Mouse (Mus musculus): Measurements from ENCODE around the gene 4932438A13Rik. TPM values are rescaled to one million over a fixed set of nuclear protein-coding genes. Genes with fewer than 3 reads are reported as not detected.

4932438A13Rik gene
- total and polyA plus RNA-seq, 2 experiments from 2014 or later: 62.5 to 66.6 TPM

GRCm38 (mm10) chr3:36917832-36918231, 54.9 kb downstream of the 4932438A13Rik start:
- no peaks in the 10 kb centered on the region for H3K27me3 ChIP-seq (ENCODE audit: insufficient read depth, low read length)
- no peak overlapping the region for H3K4me2 ChIP-seq (ENCODE audit: low read depth)
- no peak for TF ChIP-seq CTCF (IDR thresholded peaks at IDR 0.05; ENCODE audit: low read depth)
- no peak overlapping the region for H3K4me3 ChIP-seq (ENCODE audit: low read depth, low read length)
- H3K27ac ChIP-seq (ENCODE audit: low read depth, low read length): no peak overlapping the region
- H3K36me3 ChIP-seq (ENCODE audit: insufficient read depth): peaks cover 13% of the 10 kb centered on the region
- 91% methylated on average over 2 of the region's 2 CpGs for WGBS
- no peak overlapping the region for H3K9ac ChIP-seq
- H3K9me3 ChIP-seq (ENCODE audit: low read length): no peaks in the 10 kb centered on the region
- no peaks in the 10 kb centered on the region for H3K4me1 ChIP-seq (ENCODE audit: insufficient read depth)
- ATAC-seq (no peak), DNase-seq (no peak)

DNA sequence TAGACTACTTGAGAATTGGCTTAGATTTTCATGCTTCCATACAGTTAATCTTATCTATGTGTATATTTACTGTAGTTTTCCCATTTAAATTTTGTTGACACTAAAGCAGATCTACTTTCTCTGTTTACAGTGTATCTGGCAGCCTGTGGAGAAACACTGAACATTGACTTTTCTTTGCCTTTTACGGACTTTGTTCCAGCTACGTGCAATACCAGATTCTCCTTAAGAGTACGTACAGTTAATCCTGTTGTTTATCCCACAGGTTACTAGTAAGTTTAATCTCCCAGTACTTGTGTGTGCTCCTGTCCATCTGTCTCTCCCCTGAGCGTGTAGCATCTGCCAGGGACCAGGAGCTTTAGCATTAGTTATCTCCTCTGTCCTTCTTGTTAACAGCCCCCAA, 55.4 kb downstream of the 4932438A13Rik start:
- Histone ChIP-seq H3K9me3 (ENCODE audit: low read length) (no peaks in the 10 kb centered on the region), H3K4me1 (ENCODE audit: insufficient read depth) (no peaks in the 10 kb centered on the region), H3K4me3 (ENCODE audit: low read depth, low read length) (no peak overlapping the region), H3K36me3 (ENCODE audit: insufficient read depth) (peaks cover 13% of the 10 kb centered on the region), H3K4me2 (ENCODE audit: low read depth) (no peak overlapping the region), H3K9ac (no peak overlapping the region), H3K27me3 (ENCODE audit: insufficient read depth, low read length) (no peaks in the 10 kb centered on the region), H3K27ac (ENCODE audit: low read depth, low read length) (no peak overlapping the region)
- ATAC-seq: no peak
- DNase-seq: no peak
- no peak for TF ChIP-seq CTCF (IDR thresholded peaks at IDR 0.05; ENCODE audit: low read depth)
- 93% methylated on average over 4 of the region's 4 CpGs for WGBS

- no peak overlapping the region for H3K4me2 ChIP-seq (ENCODE audit: low read depth)
- no peaks in the 10 kb centered on the region for H3K4me1 ChIP-seq (ENCODE audit: insufficient read depth)
- H3K9me3 ChIP-seq (ENCODE audit: low read length): no peaks in the 10 kb centered on the region
- H3K27ac ChIP-seq (ENCODE audit: low read depth, low read length): no peak overlapping the region
- DNase-seq (no peak), ATAC-seq (no peak)
- H3K4me3 ChIP-seq (ENCODE audit: low read depth, low read length): no peak overlapping the region
- no peak for TF ChIP-seq CTCF (IDR thresholded peaks at IDR 0.05; ENCODE audit: low read depth)
- H3K27me3 ChIP-seq (ENCODE audit: insufficient read depth, low read length): no peaks in the 10 kb centered on the region
- WGBS: 16% methylated on average over 5 of the region's 5 CpGs
- no peak overlapping the region for H3K9ac ChIP-seq
- H3K36me3 ChIP-seq (ENCODE audit: insufficient read depth): peaks cover 25% of the 10 kb centered on the region
These were observed 78.7 kb downstream of the 4932438A13Rik start for GRCm38 (mm10) chr3:36941572-36941971.

DNA sequence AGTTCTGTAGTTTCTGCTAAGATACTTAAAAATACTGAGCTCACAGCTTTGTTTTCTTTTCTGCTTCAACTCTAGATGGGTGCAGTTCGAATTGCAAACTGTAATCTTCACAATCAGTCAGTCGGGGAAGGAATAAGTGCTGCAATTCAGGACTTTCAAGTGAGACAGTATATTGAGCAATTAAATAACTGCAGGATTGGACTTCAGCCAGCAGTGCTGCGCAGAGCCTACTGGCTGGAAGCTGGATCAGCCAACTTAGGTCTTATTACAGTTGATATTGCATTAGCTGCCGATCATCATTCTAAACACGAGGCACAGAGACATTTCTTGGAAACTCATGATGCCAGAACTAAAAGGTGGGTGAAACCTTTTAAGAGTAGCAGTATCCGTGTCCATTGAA, 79.2 kb downstream of the 4932438A13Rik start:
- Histone ChIP-seq H3K27ac (ENCODE audit: low read depth, low read length) (no peak overlapping the region), H3K9me3 (ENCODE audit: low read length) (no peaks in the 10 kb centered on the region), H3K4me1 (ENCODE audit: insufficient read depth) (no peaks in the 10 kb centered on the region), H3K4me2 (ENCODE audit: low read depth) (no peak overlapping the region), H3K27me3 (ENCODE audit: insufficient read depth, low read length) (no peaks in the 10 kb centered on the region), H3K4me3 (ENCODE audit: low read depth, low read length) (no peak overlapping the region), H3K36me3 (ENCODE audit: insufficient read depth) (peaks cover 24% of the 10 kb centered on the region), H3K9ac (no peak overlapping the region)
- ATAC-seq (no peak), DNase-seq (peak; percentile 18)
- TF ChIP-seq CTCF (IDR thresholded peaks at IDR 0.05; ENCODE audit: low read depth): no peak
- WGBS: 38% methylated on average over 6 of the region's 6 CpGs

DNA sequence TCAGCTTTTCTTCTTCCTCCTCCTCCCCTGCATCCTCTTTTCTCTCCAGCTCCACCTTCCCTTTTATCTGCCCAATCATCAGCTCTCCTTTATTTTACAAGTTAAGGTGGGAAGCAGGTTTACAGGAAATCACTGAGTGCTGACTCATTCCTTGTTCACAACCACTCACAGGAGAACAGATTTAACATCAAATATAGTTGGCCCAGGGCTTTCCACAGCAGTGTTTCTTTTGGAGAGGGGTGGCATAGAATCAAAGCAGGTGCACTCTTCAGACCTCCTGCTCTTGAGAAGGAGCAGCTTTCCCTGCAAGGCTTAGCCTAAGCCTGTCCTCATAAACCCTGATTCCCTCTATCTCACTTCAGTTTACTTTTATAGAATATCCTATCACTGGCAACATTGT, 80.8 kb downstream of the 4932438A13Rik start:
- Histone ChIP-seq H3K4me3 (ENCODE audit: low read depth, low read length) (no peak overlapping the region), H3K36me3 (ENCODE audit: insufficient read depth) (peaks cover 30% of the 10 kb centered on the region), H3K27ac (ENCODE audit: low read depth, low read length) (no peak overlapping the region), H3K9me3 (ENCODE audit: low read length) (no peaks in the 10 kb centered on the region), H3K9ac (no peak overlapping the region), H3K4me2 (ENCODE audit: low read depth) (no peak overlapping the region), H3K4me1 (ENCODE audit: insufficient read depth) (no peaks in the 10 kb centered on the region), H3K27me3 (ENCODE audit: insufficient read depth, low read length) (no peaks in the 10 kb centered on the region)
- no peak for TF ChIP-seq CTCF (IDR thresholded peaks at IDR 0.05; ENCODE audit: low read depth)
- no peak for ATAC-seq
- no peak for DNase-seq

- 93% methylated on average over 2 of the region's 2 CpGs for WGBS
- no peak for TF ChIP-seq CTCF (IDR thresholded peaks at IDR 0.05; ENCODE audit: low read depth)
- Histone ChIP-seq H3K4me1 (ENCODE audit: insufficient read depth) (no peaks in the 10 kb centered on the region), H3K9me3 (ENCODE audit: low read length) (no peaks in the 10 kb centered on the region), H3K9ac (no peak overlapping the region), H3K27me3 (ENCODE audit: insufficient read depth, low read length) (no peaks in the 10 kb centered on the region), H3K27ac (ENCODE audit: low read depth, low read length) (no peak overlapping the region), H3K4me2 (ENCODE audit: low read depth) (no peak overlapping the region), H3K4me3 (ENCODE audit: low read depth, low read length) (no peak overlapping the region), H3K36me3 (ENCODE audit: insufficient read depth) (peaks cover 34% of the 10 kb centered on the region)
- DNase-seq (no peak), ATAC-seq (no peak)
These were observed 175.1 kb downstream of the 4932438A13Rik start for GRCm38 (mm10) chr3:37037979-37038378.

GRCm38 (mm10) chr3:37039811-37040210, 176.9 kb downstream of the 4932438A13Rik start:
- no peak for ATAC-seq
- H3K4me2 ChIP-seq (ENCODE audit: low read depth): no peak overlapping the region
- H3K4me1 ChIP-seq (ENCODE audit: insufficient read depth): no peaks in the 10 kb centered on the region
- H3K27ac ChIP-seq (ENCODE audit: low read depth, low read length): no peak overlapping the region
- H3K36me3 ChIP-seq (ENCODE audit: insufficient read depth): peaks cover 37% of the 10 kb centered on the region
- H3K4me3 ChIP-seq (ENCODE audit: low read depth, low read length): no peak overlapping the region
- H3K27me3 ChIP-seq (ENCODE audit: insufficient read depth, low read length): no peaks in the 10 kb centered on the region
- no peak for TF ChIP-seq CTCF (IDR thresholded peaks at IDR 0.05; ENCODE audit: low read depth)
- H3K9me3 ChIP-seq (ENCODE audit: low read length): no peaks in the 10 kb centered on the region
- no peak for DNase-seq
- H3K9ac ChIP-seq: no peak overlapping the region

DNA sequence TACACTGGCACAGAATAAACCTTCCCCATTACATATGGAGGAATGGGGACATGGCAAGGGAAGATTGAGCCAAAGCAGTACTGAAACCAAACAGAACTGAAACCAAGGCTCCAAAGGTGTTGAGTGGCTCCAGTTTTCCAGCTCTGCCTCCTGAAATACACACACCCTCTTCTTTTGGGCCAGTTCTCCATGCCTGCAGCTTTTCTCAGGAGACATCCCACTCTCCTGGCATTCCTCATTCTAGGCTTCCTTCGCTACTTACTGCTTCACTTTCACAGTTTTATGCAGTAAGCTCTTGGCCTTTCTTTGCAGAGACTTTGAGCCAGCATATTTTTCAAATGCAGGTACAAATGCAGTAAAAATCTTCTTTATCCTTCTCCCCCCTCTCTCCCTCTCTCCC, 188.6 kb downstream of the 4932438A13Rik start:
- Histone ChIP-seq H3K4me3 (ENCODE audit: low read depth, low read length) (no peak overlapping the region), H3K4me2 (ENCODE audit: low read depth) (no peak overlapping the region), H3K9me3 (ENCODE audit: low read length) (no peaks in the 10 kb centered on the region), H3K27me3 (ENCODE audit: insufficient read depth, low read length) (no peaks in the 10 kb centered on the region), H3K36me3 (ENCODE audit: insufficient read depth) (peaks cover 30% of the 10 kb centered on the region), H3K4me1 (ENCODE audit: insufficient read depth) (no peaks in the 10 kb centered on the region), H3K27ac (ENCODE audit: low read depth, low read length) (no peak overlapping the region), H3K9ac (no peak overlapping the region)
- WGBS: 89% methylated on average over 1 of the region's 1 CpGs
- no peak for TF ChIP-seq CTCF (IDR thresholded peaks at IDR 0.05; ENCODE audit: low read depth)
- DNase-seq (no peak), ATAC-seq (no peak)

All from forebrain, postnatal 0 days (tissue).